In genomic region chr7:67259828-67260563, GRCm38 (mm10) we compare ENCODE assay signal across 8 mouse cellular contexts. TPM values are rescaled to one million over a fixed set of nuclear protein-coding genes. Genes with fewer than 3 reads are reported as not detected.
DNase-seq lines count a peak whose midpoint lies in the region; ATAC-seq lines count a peak whose summit lies in the region.

No protein-coding gene starts in this region.

- H3K4me1 ChIP-seq in heart, embryonic 11.5 days (ENCODE audit: control insufficient read depth, insufficient read depth, low read length): peaks cover 5% of the 10 kb centered on the region; the same call in 1 of the 2 replicates
- no peaks in the 10 kb centered on the region for H3K4me1 ChIP-seq in stomach, embryonic 16.5 days (ENCODE audit: control insufficient read depth, insufficient read depth, low read length)

- H3K4me3 ChIP-seq in heart, embryonic 11.5 days (ENCODE audit: low read depth, low read length): no peak overlapping the region
- no peak overlapping the region for H3K4me3 ChIP-seq in stomach, embryonic 16.5 days (replicated peaks; ENCODE audit: low read length)

- H3K27ac ChIP-seq in heart, embryonic 11.5 days (ENCODE audit: low read depth, low read length): peak overlapping the region; percentile 73
- H3K27ac ChIP-seq in stomach, embryonic 16.5 days (ENCODE audit: low read length): no peak overlapping the region

- H3K9me3 ChIP-seq in heart, embryonic 11.5 days (replicated peaks; ENCODE audit: control insufficient read depth, low read length): no peaks in the 10 kb centered on the region
- H3K9me3 ChIP-seq in stomach, embryonic 16.5 days (replicated peaks; ENCODE audit: control insufficient read depth, low read length): no peaks in the 10 kb centered on the region

- H3K36me3 ChIP-seq in heart, embryonic 11.5 days (ENCODE audit: control insufficient read depth, insufficient read depth, low read length): peaks cover 11% of the 10 kb centered on the region
- peaks cover 22% of the 10 kb centered on the region for H3K36me3 ChIP-seq in stomach, embryonic 16.5 days (ENCODE audit: control insufficient read depth, insufficient read depth, low read length)

- no peak overlapping the region for H3K9ac ChIP-seq in heart, embryonic 11.5 days (ENCODE audit: low read depth, low read length)
- H3K9ac ChIP-seq in stomach, embryonic 16.5 days (ENCODE audit: low read length): no peak overlapping the region

- peak; percentile 23 to 45 for DNase-seq in frontal cortex, postnatal 10 days (ENCODE audit: low spot score in 2 of 2)
- peak; percentile 29 for DNase-seq in ZHBTc4 (ENCODE audit: low read depth, low spot score)
- peak; percentile 73 to 82 for DNase-seq in cerebellum, postnatal 36 days
- peak; percentile 79 to 84 for DNase-seq in kidney, postnatal 25 days
- DNase-seq in lung, postnatal 36 days: peak; percentile 91

- no peak overlapping the region for H3K4me2 ChIP-seq in heart, embryonic 11.5 days
- H3K4me2 ChIP-seq in stomach, embryonic 16.5 days (ENCODE audit: low read depth, low read length): no peak overlapping the region

- ATAC-seq in frontal cortex, adult (ENCODE audit: low TSS enrichment): no peak
- ATAC-seq in heart, embryonic 11.5 days (replicated peaks; ENCODE audit: insufficient number of reproducible peaks, low FRiP score, low TSS enrichment): peak; percentile 77
- ATAC-seq in stomach, embryonic 16.5 days (ENCODE audit: insufficient read depth, low FRiP score): peak; percentile 83

- no peaks in the 10 kb centered on the region for H3K27me3 ChIP-seq in heart, embryonic 11.5 days (ENCODE audit: control insufficient read depth, insufficient read depth, low read length)
- no peaks in the 10 kb centered on the region for H3K27me3 ChIP-seq in stomach, embryonic 16.5 days (ENCODE audit: control insufficient read depth, insufficient read depth, low read length)

- WGBS in heart, embryonic 11.5 days (ENCODE audit: insufficient replicate concordance): 46% methylated on average over 4 of the region's 4 CpGs
- 57% methylated on average over 4 of the region's 4 CpGs for WGBS in stomach, embryonic 16.5 days

RNA-seq across cellular contexts. Expression of gene Lysmd4, which starts 37.7 kb away (rescaled TPM):
- 7.8 and 11.3 TPM in 2 replicates for polyA plus RNA-seq in heart, embryonic 11.5 days (2014; fragmentation: Nextera tagmentation; extraction: Ambion mirVana)
- polyA plus RNA-seq in stomach, embryonic 16.5 days (2015; fragmentation: Nextera tagmentation; extraction: Ambion mirVana): 12.7 and 14.9 TPM in 2 replicates

Comparison
In these comparisons a context has a peak if more than half of its experiments do, and no peak if none do; other contexts are left out.
1. DNase-seq: peak in every context shown above with its lines; median percentile 91 in lung, postnatal 36 days; 82 in kidney, postnatal 25 days; 78 in cerebellum, postnatal 36 days; 34 in frontal cortex, postnatal 10 days; 29 in ZHBTc4.